Mouse (Mus musculus): ENCODE measurements around the gene Gcnt4. TPM values are rescaled to one million over a fixed set of nuclear protein-coding genes. Genes with fewer than 3 reads are reported as not detected.

Gene Gcnt4
- polyA plus RNA-seq (2012; rRNA removed) (0.63 and 0.81 TPM in 2 replicates), polyA plus RNA-seq (2014; fragmentation: Nextera tagmentation; extraction: Ambion mirVana) (0.26 and 0.44 TPM in 2 replicates)

DNA sequence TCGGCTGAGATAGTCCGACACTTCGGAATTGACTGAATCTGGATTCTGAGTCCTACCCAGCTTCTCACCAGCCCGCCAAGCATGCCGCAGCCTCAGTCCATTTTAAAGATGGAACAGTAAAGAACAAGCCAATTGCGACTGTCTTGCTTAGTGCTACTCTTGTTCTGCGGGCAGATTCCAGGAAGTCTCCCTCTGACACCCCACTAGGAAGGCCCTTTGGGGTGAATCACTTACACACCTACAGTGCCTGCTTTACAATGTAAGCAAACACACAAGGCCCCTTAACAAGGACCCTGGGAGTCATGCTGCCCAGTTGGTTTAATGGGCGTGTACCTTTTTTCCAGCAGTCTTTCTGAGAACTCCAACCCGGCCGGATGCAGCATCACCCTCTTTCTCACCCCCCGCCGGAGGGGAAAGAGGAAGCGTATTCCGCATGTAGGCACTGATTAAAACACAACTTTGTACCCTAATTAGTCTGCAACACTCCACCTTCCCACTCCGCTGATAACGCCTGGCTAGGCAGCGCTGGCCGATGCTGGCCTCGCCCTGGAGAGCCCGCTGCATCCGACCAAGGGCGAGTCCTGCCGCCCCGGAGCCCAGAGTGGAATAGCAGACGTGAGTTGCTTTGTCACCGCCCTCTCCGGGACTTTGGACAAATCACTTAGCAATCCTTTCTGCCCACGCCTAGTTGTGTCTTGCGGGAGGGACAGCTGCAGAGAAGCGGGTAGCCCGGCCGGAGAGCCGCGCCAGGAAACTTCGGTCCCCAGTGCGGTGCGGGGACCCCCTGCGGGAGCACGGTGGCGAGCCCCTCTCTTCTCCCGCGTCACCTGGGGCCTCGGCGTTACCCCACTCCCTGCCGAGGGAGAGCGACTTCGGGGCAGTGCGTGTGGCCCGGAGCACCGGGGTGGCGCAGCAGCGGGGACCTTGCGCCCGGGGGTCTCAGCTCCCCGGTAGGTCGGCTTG lies at the start of gene Gcnt4:
Gcnt4 (plus strand) TSS at position 691 of the 963 bp plus-strand sequence.
- Histone ChIP-seq H3K4me3 (replicated peaks; ENCODE audit: low read length) (peak within 1 kb of the TSS; percentile 81), H3K36me3 (ENCODE audit: control insufficient read depth, insufficient read depth, low read length) (no peaks in the 10 kb centered on the region), H3K9me3 (ENCODE audit: control insufficient read depth, low read length) (no peaks in the 10 kb centered on the region), H3K27me3 (ENCODE audit: control insufficient read depth, insufficient read depth, low read length) (0 out of 2 replicates have a peak, but pooled peaks cover 5% of the 10 kb centered on the region), H3K9ac (ENCODE audit: low read depth, low read length, severe bottlenecking) (peak within 1 kb of the TSS; percentile 79), H3K27ac (replicated peaks; ENCODE audit: low read depth, low read length) (no peak within 1 kb of the TSS), H3K4me2 (replicated peaks; ENCODE audit: low read depth, low read length, severe bottlenecking) (peak within 1 kb of the TSS; percentile 99), H3K4me1 (ENCODE audit: control insufficient read depth, insufficient read depth, low read length) (peaks cover 3% of the 10 kb centered on the region; the same call in 1 of the 2 replicates)
- DNase-seq (ENCODE audit: low spot score) (peak; percentile 54), ATAC-seq (ENCODE audit: low FRiP score, low read depth) (peak; percentile 76)
- no peak for TF ChIP-seq POLR2A (IDR thresholded peaks at IDR 0.05; ENCODE audit: borderline replicate concordance, extremely low read depth, insufficient read depth, insufficient read length)
- 12% methylated on average over 43 of the region's 56 CpGs for WGBS

DNA sequence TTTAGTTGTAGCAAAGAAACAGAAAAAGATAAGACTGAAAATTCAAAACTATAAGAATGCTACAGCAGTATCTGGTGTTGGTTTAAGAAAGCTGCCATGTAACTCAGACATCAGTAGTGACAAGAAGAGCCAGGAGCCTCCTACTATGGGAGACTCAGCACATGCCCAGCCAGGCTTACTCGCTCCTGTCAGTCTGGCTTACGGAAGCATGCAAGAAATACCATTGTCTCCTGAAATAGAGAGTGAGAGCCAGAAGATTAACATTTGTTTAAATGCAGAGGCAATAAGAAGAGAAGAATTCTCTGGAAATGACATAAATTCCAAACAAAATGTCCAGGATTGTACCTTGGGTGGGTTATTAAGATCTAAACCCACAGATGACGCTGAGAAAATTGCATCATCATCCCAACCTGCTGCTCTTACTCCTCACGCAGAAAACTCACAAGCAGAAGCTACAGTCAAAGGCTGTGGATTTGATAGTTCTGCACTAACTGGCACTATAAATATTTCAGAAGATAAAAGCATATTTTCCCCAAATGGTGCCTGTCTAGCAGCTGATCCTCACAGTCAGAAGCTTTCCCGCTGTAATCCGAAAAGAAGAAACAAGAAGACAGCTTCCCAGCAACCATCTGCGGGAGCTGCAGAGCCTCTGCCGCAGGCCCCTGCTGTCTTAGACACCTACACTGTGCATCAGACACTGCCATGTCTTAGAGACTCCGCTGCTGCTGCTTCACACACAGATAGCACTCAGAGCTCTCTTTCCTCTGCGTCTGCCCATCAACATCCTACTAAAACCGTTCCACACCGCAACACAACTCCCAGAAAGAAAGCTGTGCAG lies 46.0 kb upstream of the Gcnt4 start:
- no peaks in the 10 kb centered on the region for H3K36me3 ChIP-seq (ENCODE audit: control insufficient read depth, insufficient read depth, low read length)
- H3K9me3 ChIP-seq (ENCODE audit: control insufficient read depth, low read length), result no peaks in the 10 kb centered on the region
- no peak overlapping the region for H3K4me2 ChIP-seq (replicated peaks; ENCODE audit: low read depth, low read length, severe bottlenecking)
- WGBS, result 84% methylated on average over 12 of the region's 12 CpGs
- no peak overlapping the region for H3K9ac ChIP-seq (ENCODE audit: low read depth, low read length, severe bottlenecking)
- H3K4me1 ChIP-seq (ENCODE audit: control insufficient read depth, insufficient read depth, low read length), result no peaks in the 10 kb centered on the region
- DNase-seq (ENCODE audit: low spot score) (no peak), ATAC-seq (ENCODE audit: low FRiP score, low read depth) (no peak)
- no peak overlapping the region for H3K4me3 ChIP-seq (replicated peaks; ENCODE audit: low read length)
- no peaks in the 10 kb centered on the region for H3K27me3 ChIP-seq (ENCODE audit: control insufficient read depth, insufficient read depth, low read length)
- no peak overlapping the region for H3K27ac ChIP-seq (replicated peaks; ENCODE audit: low read depth, low read length)
- TF ChIP-seq POLR2A (IDR thresholded peaks at IDR 0.05; ENCODE audit: borderline replicate concordance, extremely low read depth, insufficient read depth, insufficient read length), result no peak

DNA sequence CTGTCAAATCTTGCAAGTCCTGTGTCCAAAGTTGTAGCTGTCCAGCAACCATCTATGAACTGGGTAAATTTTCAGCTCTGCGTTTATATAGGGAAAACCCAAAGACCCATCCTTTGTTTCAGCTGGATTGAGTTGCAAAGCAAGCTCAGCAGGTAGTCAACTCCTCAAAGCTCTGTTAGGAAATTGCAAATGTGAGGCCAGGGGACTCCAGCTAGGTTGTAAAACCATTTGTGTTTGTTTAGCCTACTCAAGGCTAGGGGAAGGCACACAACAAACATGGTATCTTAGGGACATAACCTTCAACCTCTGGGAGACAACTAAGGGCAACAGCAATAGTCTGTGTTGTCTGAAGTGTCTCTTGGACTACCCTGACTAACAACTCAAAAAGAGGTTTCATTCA lies 40.0 kb upstream of the Gcnt4 start:
- no peak overlapping the region for H3K27ac ChIP-seq (replicated peaks; ENCODE audit: low read depth, low read length)
- no peak overlapping the region for H3K9ac ChIP-seq (ENCODE audit: low read depth, low read length, severe bottlenecking)
- H3K27me3 ChIP-seq (ENCODE audit: control insufficient read depth, insufficient read depth, low read length), result no peaks in the 10 kb centered on the region
- WGBS, result 54% methylated on average over 1 of the region's 1 CpGs
- no peaks in the 10 kb centered on the region for H3K9me3 ChIP-seq (ENCODE audit: control insufficient read depth, low read length)
- H3K4me1 ChIP-seq (ENCODE audit: control insufficient read depth, insufficient read depth, low read length), result no peaks in the 10 kb centered on the region
- no peak for ATAC-seq (ENCODE audit: low FRiP score, low read depth)
- H3K4me2 ChIP-seq (replicated peaks; ENCODE audit: low read depth, low read length, severe bottlenecking), result no peak overlapping the region
- no peaks in the 10 kb centered on the region for H3K36me3 ChIP-seq (ENCODE audit: control insufficient read depth, insufficient read depth, low read length)
- TF ChIP-seq POLR2A (IDR thresholded peaks at IDR 0.05; ENCODE audit: borderline replicate concordance, extremely low read depth, insufficient read depth, insufficient read length), result no peak
- DNase-seq (ENCODE audit: low spot score), result no peak
- no peak overlapping the region for H3K4me3 ChIP-seq (replicated peaks; ENCODE audit: low read length)

DNA sequence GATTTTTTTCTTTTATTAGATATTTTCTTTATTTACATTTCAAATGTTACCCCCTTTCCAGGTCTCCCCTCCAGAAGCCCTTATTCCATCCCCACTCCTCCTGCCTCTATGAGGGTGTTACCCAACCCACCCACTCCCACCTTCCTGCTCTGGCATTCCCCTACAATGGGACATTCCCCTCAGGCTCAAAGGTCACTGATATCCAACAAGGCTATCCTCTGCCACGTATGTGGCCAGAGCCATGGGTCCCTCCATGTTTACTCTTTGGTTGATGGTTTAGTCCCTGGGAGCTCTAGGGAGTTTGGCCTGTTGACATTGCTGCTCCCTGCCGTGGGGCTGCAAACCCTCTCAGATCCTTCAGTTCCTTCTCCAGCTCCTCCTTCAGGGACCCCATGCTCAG lies 34.5 kb upstream of the Gcnt4 start:
- Histone ChIP-seq H3K9me3 (ENCODE audit: control insufficient read depth, low read length) (no peaks in the 10 kb centered on the region), H3K4me2 (replicated peaks; ENCODE audit: low read depth, low read length, severe bottlenecking) (no peak overlapping the region), H3K4me3 (replicated peaks; ENCODE audit: low read length) (no peak overlapping the region), H3K9ac (ENCODE audit: low read depth, low read length, severe bottlenecking) (no peak overlapping the region), H3K27ac (replicated peaks; ENCODE audit: low read depth, low read length) (no peak overlapping the region), H3K27me3 (ENCODE audit: control insufficient read depth, insufficient read depth, low read length) (no peaks in the 10 kb centered on the region), H3K4me1 (ENCODE audit: control insufficient read depth, insufficient read depth, low read length) (no peaks in the 10 kb centered on the region), H3K36me3 (ENCODE audit: control insufficient read depth, insufficient read depth, low read length) (no peaks in the 10 kb centered on the region)
- no peak for TF ChIP-seq POLR2A (IDR thresholded peaks at IDR 0.05; ENCODE audit: borderline replicate concordance, extremely low read depth, insufficient read depth, insufficient read length)
- ATAC-seq (ENCODE audit: low FRiP score, low read depth) (no peak), DNase-seq (ENCODE audit: low spot score) (no peak)
- WGBS, result 50% methylated on average over 2 of the region's 2 CpGs

DNA sequence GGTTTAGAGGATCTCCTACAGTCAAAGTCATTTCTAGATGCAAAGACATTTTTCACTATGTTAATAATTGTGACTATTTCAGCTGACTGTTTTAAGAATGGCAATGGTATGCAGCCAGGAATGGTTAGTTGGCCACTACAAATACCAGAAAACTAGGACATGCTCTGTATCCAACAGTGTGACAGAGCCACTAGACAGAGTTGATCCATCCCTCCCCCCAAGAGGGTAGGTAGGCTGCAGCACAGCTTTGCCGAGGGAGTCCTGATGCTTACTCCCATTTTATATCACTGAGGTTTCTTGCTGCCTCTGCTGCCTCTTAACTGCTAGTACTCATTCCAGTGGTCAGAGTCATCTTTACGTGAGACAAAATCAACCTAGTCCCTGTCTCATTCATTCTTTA lies 29.3 kb upstream of the Gcnt4 start:
- no peak overlapping the region for H3K4me2 ChIP-seq (replicated peaks; ENCODE audit: low read depth, low read length, severe bottlenecking)
- no peaks in the 10 kb centered on the region for H3K4me1 ChIP-seq (ENCODE audit: control insufficient read depth, insufficient read depth, low read length)
- no peaks in the 10 kb centered on the region for H3K9me3 ChIP-seq (ENCODE audit: control insufficient read depth, low read length)
- H3K36me3 ChIP-seq (ENCODE audit: control insufficient read depth, insufficient read depth, low read length), result no peaks in the 10 kb centered on the region
- TF ChIP-seq POLR2A (IDR thresholded peaks at IDR 0.05; ENCODE audit: borderline replicate concordance, extremely low read depth, insufficient read depth, insufficient read length), result no peak
- DNase-seq (ENCODE audit: low spot score) (no peak), ATAC-seq (ENCODE audit: low FRiP score, low read depth) (no peak)
- WGBS, result 77% methylated on average over 2 of the region's 2 CpGs
- H3K4me3 ChIP-seq (replicated peaks; ENCODE audit: low read length), result no peak overlapping the region
- no peaks in the 10 kb centered on the region for H3K27me3 ChIP-seq (ENCODE audit: control insufficient read depth, insufficient read depth, low read length)
- H3K27ac ChIP-seq (replicated peaks; ENCODE audit: low read depth, low read length), result no peak overlapping the region
- no peak overlapping the region for H3K9ac ChIP-seq (ENCODE audit: low read depth, low read length, severe bottlenecking)
